ENCODE assay signal across 28 mouse cellular contexts in genomic region chr6:72246303-72246702, GRCm38 (mm10). TPM values are rescaled to one million over a fixed set of nuclear protein-coding genes. Genes with fewer than 3 reads are reported as not detected.
"Had no signal": no experiment of that assay in that cellular context is flagged by ENCODE, and none has a peak within 500 bp of the region (broad histone marks: within the 10 kb centered on the region; RNA-seq: fewer than 3 reads in every experiment).

No protein-coding gene starts in this region.

- H3K27ac ChIP-seq: intestine, embryonic 15.5 days; kidney, embryonic 15.5 days; limb, embryonic 12.5 days; liver, embryonic 14.5 days; macrophage; stomach, postnatal 0 days had no signal

- H3K4me3 ChIP-seq: intestine, embryonic 15.5 days; kidney, embryonic 15.5 days; limb, embryonic 12.5 days; limb, embryonic 15.5 days had no signal

- H3K36me3 ChIP-seq: intestine, embryonic 15.5 days; kidney, embryonic 15.5 days; limb, embryonic 12.5 days; limb, embryonic 15.5 days had no signal

- H3K27me3 ChIP-seq: intestine, embryonic 15.5 days; limb, embryonic 15.5 days had no signal

- H3K9ac ChIP-seq: intestine, embryonic 15.5 days; kidney, embryonic 15.5 days; limb, embryonic 12.5 days; limb, embryonic 15.5 days; liver, embryonic 14.5 days; liver, postnatal 0 days; lung, embryonic 14.5 days had no signal

- H3K9me3 ChIP-seq: intestine, embryonic 15.5 days; kidney, embryonic 15.5 days; limb, embryonic 12.5 days; limb, embryonic 15.5 days had no signal

- DNase-seq: kidney, adult 11 months; kidney, adult 8-10 months; kidney, postnatal 10 days; kidney, postnatal 4 days; left cerebral cortex, postnatal 4 days; liver, postnatal 0 days; lung, embryonic 14.5 days; midbrain, embryonic 14.5 days; right cerebral cortex, postnatal 4 days; thymus, adult 2 months; thymus, postnatal 25 days had no signal

- H3K4me2 ChIP-seq: intestine, embryonic 15.5 days; kidney, embryonic 15.5 days; limb, embryonic 12.5 days; limb, embryonic 15.5 days; liver, embryonic 11.5 days; lung, embryonic 14.5 days; midbrain, embryonic 11.5 days had no signal

- ATAC-seq: intestine, embryonic 15.5 days; liver, postnatal 0 days had no signal

RNA-seq across cellular contexts. Expression of gene Atoh8, which starts 10.9 kb away (rescaled TPM):
- total RNA-seq: megakaryocyte-erythroid progenitor cell, adult 5-6 weeks had no signal
- polyA plus RNA-seq: macrophage had no signal

RNA-seq across cellular contexts. Expression of gene Sftpb, which starts 58.1 kb away (rescaled TPM):
- total RNA-seq: layer of hippocampus, adult 18-20 months; layer of hippocampus, postnatal 14 days; left cerebral cortex, adult 8-10 months; left cerebral cortex, postnatal 14 days; megakaryocyte-erythroid progenitor cell, adult 5-6 weeks had no signal
- polyA plus RNA-seq: intestine, embryonic 15.5 days; kidney, embryonic 15.5 days; limb, embryonic 12.5 days; limb, embryonic 15.5 days; liver, embryonic 11.5 days; liver, embryonic 14.5 days; macrophage; midbrain, embryonic 11.5 days; midbrain, embryonic 14.5 days; neural tube, embryonic 11.5 days; neural tube, embryonic 14.5 days; stomach, embryonic 14.5 days; stomach, postnatal 0 days had no signal
